Mouse (Mus musculus) MEL (cell line): ENCODE measurements around the gene Olfr713.

Experiments
- CTCF ChIP-seq, 3 experiments: IDR thresholded peaks in 2 of 3; conservative IDR thresholded peaks in 1 of 3; 2 replicates each; pipeline ENCODE4 v1.5.1; 2011 to 2012; ENCODE audit warnings: low read length in 3 of 3, low read depth in 2 of 3, mild to moderate bottlenecking in 2 of 3, improper control_type of control experiment in 1 of 3, inconsistent platforms in 1 of 3, mixed read lengths in 1 of 3, moderate library complexity in 1 of 3; ENCODE audit not compliant: control insufficient read depth in 1 of 3, insufficient read depth in 1 of 3, poor library complexity in 1 of 3, severe bottlenecking in 1 of 3
- E2F4 ChIP-seq: IDR thresholded peaks from 2 replicates; pipeline ENCODE4 v1.6.1; 2011; ENCODE audit warnings: low read depth, low read length, improper control_type of control experiment, borderline replicate concordance
- EP300 ChIP-seq, 2 experiments: IDR thresholded peaks; 2 replicates each; pipeline ENCODE4 v1.6.1; 2011; ENCODE audit warnings: improper control_type of control experiment in 2 of 2, low read length in 2 of 2, low read depth in 1 of 2, mild to moderate bottlenecking in 1 of 2
- GABPA ChIP-seq: IDR thresholded peaks from 2 replicates; pipeline ENCODE4 v1.6.1; 2012; ENCODE audit warnings: low read depth, mild to moderate bottlenecking, inconsistent platforms, low read length, improper control_type of control experiment, moderate library complexity
- MAFK ChIP-seq: IDR thresholded peaks from 2 replicates; pipeline ENCODE4 v1.6.1; 2011; ENCODE audit warnings: low read depth, mild to moderate bottlenecking, low read length, improper control_type of control experiment, borderline replicate concordance
- POLR2A ChIP-seq, 2 experiments: IDR thresholded peaks; 2 replicates each; pipeline ENCODE4 v1.6.1; 2011 to 2012; ENCODE audit warnings: low read length in 2 of 2, mild to moderate bottlenecking in 2 of 2, control low read depth in 1 of 2, improper control_type of control experiment in 1 of 2, low read depth in 1 of 2, moderate library complexity in 1 of 2; ENCODE audit not compliant: control insufficient read depth in 1 of 2, insufficient read depth in 1 of 2, poor library complexity in 1 of 2
- ZMIZ1 ChIP-seq: IDR thresholded peaks from 2 replicates; pipeline ENCODE4 v1.6.1; 2012; ENCODE audit warnings: low read depth, mild to moderate bottlenecking, inconsistent platforms, low read length, improper control_type of control experiment, moderate library complexity

GRCm38 (mm10) chr7:107045833-107046232 lies 14.9 kb downstream of the Olfr713 start:
- TF ChIP-seq CTCF (IDR thresholded peaks at IDR 0.05 in 2 of 3, conservative IDR thresholded peaks at IDR 0.05 in 1 of 3; ENCODE audit: control insufficient read depth in 1 of 3, insufficient read depth in 1 of 3, low read depth in 2 of 3, low read length in 3 of 3, poor library complexity in 1 of 3, severe bottlenecking in 1 of 3) (peak in 2 of 3 experiments; percentile 22 to 76; a peak in 3 of 6 replicates), ZMIZ1 (no peak), POLR2A (IDR thresholded peaks at IDR 0.05; ENCODE audit: control insufficient read depth in 1 of 2, insufficient read depth in 1 of 2, low read depth in 1 of 2, low read length in 2 of 2, poor library complexity in 1 of 2) (no peak), EP300 (IDR thresholded peaks at IDR 0.05; ENCODE audit: low read depth in 1 of 2, low read length in 2 of 2) (no peak), GABPA (no peak), MAFK (no peak), E2F4 (no peak)
